9 mouse cellular contexts compared by ENCODE assay signal in genomic region chr11:78240193-78240857, GRCm38 (mm10). TPM values are rescaled to one million over a fixed set of nuclear protein-coding genes. Genes with fewer than 3 reads are reported as not detected.
A peak's percentile ranks its signal among the peaks of the same experiment; 100 is the strongest.
DNase-seq lines count a peak whose midpoint lies in the region; ATAC-seq lines count a peak whose summit lies in the region.
"Had no signal": no experiment of that assay in that cellular context is flagged by ENCODE, and none has a peak within 500 bp of the region (broad histone marks: within the 10 kb centered on the region; RNA-seq: fewer than 3 reads in every experiment).

No protein-coding gene starts in this region.

- peak; percentile 29 to 50 for DNase-seq in left cerebral cortex, adult 18-20 months (ENCODE audit: low spot score in 2 of 2)
- no peak for DNase-seq in left cerebral cortex, postnatal 10 days (ENCODE audit: extremely low spot score in 1 of 2, low spot score in 2 of 2)
- DNase-seq in frontal cortex, postnatal 14 days (ENCODE audit: low spot score in 2 of 2), result peak; percentile 26 to 39
- DNase-seq in layer of hippocampus, adult 9-11 months, result peak; percentile 91
- DNase-seq in right cerebral cortex, postnatal 10 days (ENCODE audit: low spot score in 2 of 2), result peak; percentile 58 to 73
- no peak for DNase-seq in spleen, adult 12 weeks (ENCODE audit: low spot score)
- DNase-seq: embryo, embryonic 11 days had no signal

- intact Hi-C loops in left cerebral cortex, postnatal 10 days (cut with DNase I), result no loop called here

- H3K36me3 ChIP-seq in kidney, embryonic 15.5 days, result peaks cover 48% of the 10 kb centered on the region

- no peak overlapping the region for H3K4me3 ChIP-seq in kidney, embryonic 15.5 days (replicated peaks)

- 87% methylated on average over 9 of the region's 9 CpGs for WGBS in kidney, embryonic 15.5 days

- H3K27me3 ChIP-seq in kidney, embryonic 15.5 days, result no peaks in the 10 kb centered on the region

- H3K4me1 ChIP-seq in kidney, embryonic 15.5 days, result peaks cover 16% of the 10 kb centered on the region

- no peak overlapping the region for H3K27ac ChIP-seq in kidney, embryonic 15.5 days
- H3K27ac ChIP-seq: stomach, postnatal 0 days had no signal

- ATAC-seq in kidney, embryonic 15.5 days (replicated peaks; ENCODE audit: low FRiP score), result no peak

- no peak overlapping the region for H3K9ac ChIP-seq in kidney, embryonic 15.5 days

- no peak overlapping the region for H3K4me2 ChIP-seq in kidney, embryonic 15.5 days

- no peaks in the 10 kb centered on the region for H3K9me3 ChIP-seq in kidney, embryonic 15.5 days (replicated peaks)

RNA-seq across cellular contexts. Expression of gene Sdf2, which starts 5.2 kb away (rescaled TPM):
- 10 to 100 TPM; 65.2 to 68.1 TPM for total RNA-seq in left cerebral cortex, adult 18-20 months (2021)
- total RNA-seq in left cerebral cortex, postnatal 10 days (2021), result 10 to 100 TPM; 60.5 to 65.2 TPM
- polyA plus RNA-seq in kidney, embryonic 15.5 days (2015; fragmentation: Nextera tagmentation; extraction: Ambion mirVana), result 78.6 and 84.5 TPM in 2 replicates

RNA-seq across cellular contexts. Expression of gene Supt6, which starts 5.5 kb away (rescaled TPM):
- 10 to 100 TPM; 93.8 to 96.5 TPM for total RNA-seq in left cerebral cortex, adult 18-20 months (2021)
- total RNA-seq in left cerebral cortex, postnatal 10 days (2021), result 10 to 100 TPM; 86.3 to 87.6 TPM
- polyA plus RNA-seq in kidney, embryonic 15.5 days (2015; fragmentation: Nextera tagmentation; extraction: Ambion mirVana), result 27.3 and 29.4 TPM in 2 replicates

RNA-seq across cellular contexts. Expression of gene 2610507B11Rik, which starts 21.2 kb away (rescaled TPM):
- total RNA-seq in left cerebral cortex, adult 18-20 months (2021), result 100 to 1,000 TPM; 165 to 170 TPM
- total RNA-seq in left cerebral cortex, postnatal 10 days (2021), result 100 to 1,000 TPM; 161 to 169 TPM
- polyA plus RNA-seq in kidney, embryonic 15.5 days (2015; fragmentation: Nextera tagmentation; extraction: Ambion mirVana), result 76.0 and 81.8 TPM in 2 replicates

RNA-seq across cellular contexts. Expression of gene Proca1, which starts 47.1 kb away (rescaled TPM):
- 1 to 10 TPM; 5.7 to 6.3 TPM for total RNA-seq in left cerebral cortex, adult 18-20 months (2021)
- total RNA-seq in left cerebral cortex, postnatal 10 days (2021), result 1 to 10 TPM; 3.6 to 4.7 TPM
- polyA plus RNA-seq in kidney, embryonic 15.5 days (2015; fragmentation: Nextera tagmentation; extraction: Ambion mirVana), result 3.1 and 4.3 TPM in 2 replicates

RNA-seq across cellular contexts. Expression of gene BC030499, which starts 50.3 kb away (rescaled TPM):
- total RNA-seq in left cerebral cortex, adult 18-20 months (2021), result 10 to 100 TPM; 18.3 to 20.0 TPM
- 1 to 10 TPM; 1.6 TPM for total RNA-seq in left cerebral cortex, postnatal 10 days (2021)
- polyA plus RNA-seq in kidney, embryonic 15.5 days (2015; fragmentation: Nextera tagmentation; extraction: Ambion mirVana), result 0.32 and 0.43 TPM in 2 replicates
- polyA plus RNA-seq: stomach, postnatal 0 days had no signal

Comparison
In these comparisons a context has a peak if more than half of its experiments do, and no peak if none do; other contexts are left out.
1. DNase-seq: peak in left cerebral cortex, adult 18-20 months (2 of 2), frontal cortex, postnatal 14 days (2 of 2), layer of hippocampus, adult 9-11 months (single experiment) and right cerebral cortex, postnatal 10 days (2 of 2); none in left cerebral cortex, postnatal 10 days (0 of 2) and spleen, adult 12 weeks (single experiment).